Mouse (Mus musculus) WW6 (cell line): ENCODE measurements around the gene Tekt3.

Source experiments
- DNase-seq: peaks from one replicate; pipeline ENCODE4 v3.0.0-alpha.2; 2013; ENCODE audit warnings: low read depth, low spot score

Gene Tekt3

GRCm38 (mm10) chr11:63124316-63124715 lies 62.9 kb downstream of the Tekt3 start:
- no peak for DNase-seq

- no peak for DNase-seq
Observed at GRCm38 (mm10) chr11:63125832-63126456, 64.5 kb downstream of the Tekt3 start.

- no peak for DNase-seq
Observed at GRCm38 (mm10) chr11:63126976-63127375, 65.5 kb downstream of the Tekt3 start.

GRCm38 (mm10) chr11:63127513-63127912 lies 66.1 kb downstream of the Tekt3 start:
- DNase-seq = no peak

GRCm38 (mm10) chr11:63128784-63129183 lies 67.3 kb downstream of the Tekt3 start, which contains the start of gene Pmp22:
TSS of gene Pmp22 (plus strand) at chr11:63128982.
- DNase-seq = no peak

- no peak for DNase-seq
Observed at GRCm38 (mm10) chr11:63129375-63129774, 67.9 kb downstream of the Tekt3 start.

GRCm38 (mm10) chr11:63129840-63130239 lies 68.4 kb downstream of the Tekt3 start:
- DNase-seq = no peak

- no peak for DNase-seq
Observed at GRCm38 (mm10) chr11:63130497-63130896, 69.0 kb downstream of the Tekt3 start.

- no peak for DNase-seq
Observed at GRCm38 (mm10) chr11:63131001-63131692, 69.7 kb downstream of the Tekt3 start.

GRCm38 (mm10) chr11:63131693-63132040 lies 70.2 kb downstream of the Tekt3 start:
- no peak for DNase-seq

- no peak for DNase-seq
Observed at GRCm38 (mm10) chr11:63132151-63132500, 70.7 kb downstream of the Tekt3 start.

GRCm38 (mm10) chr11:63132501-63133435 lies 71.3 kb downstream of the Tekt3 start:
- no peak for DNase-seq

GRCm38 (mm10) chr11:63134021-63134420 lies 72.6 kb downstream of the Tekt3 start:
- no peak for DNase-seq

- DNase-seq = no peak
Observed at GRCm38 (mm10) chr11:63134742-63135482, 73.5 kb downstream of the Tekt3 start.

- peak; percentile 54 for DNase-seq
Observed at GRCm38 (mm10) chr11:63135622-63136021, 74.2 kb downstream of the Tekt3 start.

GRCm38 (mm10) chr11:63136205-63136604 lies 74.8 kb downstream of the Tekt3 start:
- DNase-seq = no peak

GRCm38 (mm10) chr11:63136836-63137416 lies 75.5 kb downstream of the Tekt3 start:
- DNase-seq = no peak

GRCm38 (mm10) chr11:63138739-63139138 lies 77.3 kb downstream of the Tekt3 start:
- no peak for DNase-seq

- no peak for DNase-seq
Observed at GRCm38 (mm10) chr11:63142311-63142710, 80.9 kb downstream of the Tekt3 start.

GRCm38 (mm10) chr11:63142816-63143215 lies 81.4 kb downstream of the Tekt3 start:
- no peak for DNase-seq

- DNase-seq = no peak
Observed at GRCm38 (mm10) chr11:63143486-63143885, 82.0 kb downstream of the Tekt3 start.
